Mouse (Mus musculus) hindbrain, embryonic 13.5 days (tissue): ENCODE data around the gene Lrig2. TPM values are rescaled to one million over a fixed set of nuclear protein-coding genes. Genes with fewer than 3 reads are reported as not detected.

Experiments
- ATAC-seq: fragments of 200-750 bp; cut with Nextera tagmentation; 2 replicates; pipeline ENCODE4 v1.8.0; 2017; ENCODE audit warnings: moderate TSS enrichment; ENCODE audit not compliant: low FRiP score
- H3K27ac ChIP-seq: fragments of 300-500 bp; sonication (generic); 2 replicates; pipeline ENCODE4 v1.5.1; 2015; ENCODE audit warnings: inconsistent platforms, mild to moderate bottlenecking, moderate library complexity
- H3K27me3 ChIP-seq: fragments of 300-500 bp; sonication (generic); 2 replicates; pipeline ENCODE4 v1.6.1; 2015; ENCODE audit warnings: mild to moderate bottlenecking, inconsistent platforms
- H3K36me3 ChIP-seq: fragments of 300-500 bp; sonication (generic); 2 replicates; pipeline ENCODE4 v1.6.1; 2015; ENCODE audit warnings: mild to moderate bottlenecking, inconsistent platforms
- H3K4me1 ChIP-seq: fragments of 300-500 bp; sonication (generic); replicated peaks from 2 replicates; pipeline ENCODE4 v1.6.1; 2015; ENCODE audit warnings: inconsistent platforms
- H3K4me2 ChIP-seq: fragments of 300-500 bp; sonication (generic); 2 replicates; pipeline ENCODE4 v1.6.1; 2015; ENCODE audit warnings: inconsistent platforms, mild to moderate bottlenecking, moderate library complexity
- H3K4me3 ChIP-seq: fragments of 300-500 bp; sonication (generic); 2 replicates; pipeline ENCODE4 v1.5.1; 2015; ENCODE audit warnings: mild to moderate bottlenecking, inconsistent platforms
- H3K9ac ChIP-seq: fragments of 300-500 bp; sonication (generic); 2 replicates; pipeline ENCODE4 v1.6.1; 2015; ENCODE audit warnings: mild to moderate bottlenecking, inconsistent platforms
- H3K9me3 ChIP-seq: fragments of 300-500 bp; sonication (generic); 2 replicates; pipeline ENCODE4 v1.6.1; 2016; ENCODE audit warnings: inconsistent platforms
- WGBS: fragments of 180-500 bp; shearing (Covaris S2); methylation state at CpG from one replicate; pipeline ENCODE4 v1.1.7; 2015; 5-methylcytosine and 5-hydroxymethylcytosine counted together
- polyA plus RNA-seq: library from polyadenylated mRNA; unstranded; fragments of >200 nt; fragmentation: Nextera tagmentation; extraction: Ambion mirVana; gene quantifications from 2 replicates; pipeline ENCODE4 v1.2.1, GENCODE M21; 2015

Lrig2 gene
- polyA plus RNA-seq, 1 experiment from 2014 or later: 30.5 TPM

DNA sequence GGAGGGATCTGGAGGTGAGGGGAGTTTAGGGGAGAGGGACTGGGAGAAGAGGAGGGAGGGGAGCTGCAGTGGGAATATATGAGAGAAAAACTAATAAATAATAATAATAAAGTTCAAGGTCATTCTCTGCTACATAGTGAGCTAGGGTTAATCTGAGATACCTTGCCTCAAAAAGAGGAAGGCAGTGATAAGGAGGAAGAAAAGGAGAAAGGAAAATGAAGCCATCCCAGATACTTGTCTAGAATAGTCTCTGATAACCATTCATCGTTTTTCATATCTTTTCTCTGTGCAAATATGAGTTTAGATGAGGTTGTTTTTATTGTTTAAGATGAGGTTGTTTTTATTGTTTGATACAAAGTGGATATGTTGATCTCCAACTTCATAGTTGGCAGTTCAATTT lies 13.3 kb upstream of the Lrig2 start:
- no peak overlapping the region for H3K27ac ChIP-seq
- no peak overlapping the region for H3K4me3 ChIP-seq
- no peak overlapping the region for H3K4me2 ChIP-seq
- H3K4me1 ChIP-seq: peaks cover 9% of the 10 kb centered on the region; the same call in 1 of the 2 replicates
- H3K36me3 ChIP-seq: no peaks in the 10 kb centered on the region
- ATAC-seq: no peak
- H3K9ac ChIP-seq: no peak overlapping the region
- H3K27me3 ChIP-seq: no peaks in the 10 kb centered on the region
- 82% methylated on average over 1 of the region's 1 CpGs for WGBS
- H3K9me3 ChIP-seq: no peaks in the 10 kb centered on the region

DNA sequence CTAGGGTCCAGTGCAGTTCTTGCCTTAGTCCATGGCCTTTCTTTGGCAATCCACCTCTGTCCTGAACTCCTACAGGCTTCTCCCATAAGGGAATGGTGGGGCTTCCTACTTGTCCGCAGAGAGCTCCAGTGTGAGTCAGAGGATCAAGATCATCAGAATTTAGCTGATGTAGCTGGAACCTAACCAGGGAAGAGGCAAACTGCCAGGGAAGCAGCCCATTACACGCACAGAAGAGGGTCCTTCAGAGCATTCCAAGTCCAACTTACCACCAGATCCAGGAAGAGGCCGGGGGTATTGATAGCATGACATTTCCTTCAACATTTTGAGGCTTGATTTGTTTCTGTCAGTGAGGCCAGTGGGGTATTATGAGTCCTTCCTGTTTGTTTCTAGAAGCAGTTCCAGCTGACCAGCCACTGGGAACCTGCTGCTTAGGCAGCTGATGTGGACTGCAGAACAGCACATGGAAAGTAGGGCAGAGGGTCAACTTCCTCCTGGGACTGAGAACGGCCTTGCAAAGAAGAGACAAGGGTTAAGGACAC lies 11.7 kb upstream of the Lrig2 start:
- Histone ChIP-seq H3K9ac (no peak overlapping the region), H3K4me1 (peaks cover 9% of the 10 kb centered on the region; the same call in 1 of the 2 replicates), H3K9me3 (no peaks in the 10 kb centered on the region), H3K27me3 (no peaks in the 10 kb centered on the region), H3K4me2 (no peak overlapping the region), H3K27ac (no peak overlapping the region), H3K4me3 (no peak overlapping the region), H3K36me3 (no peaks in the 10 kb centered on the region)
- 75% methylated on average over 4 of the region's 4 CpGs for WGBS
- no peak for ATAC-seq

- Histone ChIP-seq H3K4me3 (no peak overlapping the region), H3K27ac (no peak overlapping the region)
- WGBS: 45% methylated on average over 3 of the region's 3 CpGs
These were observed 9.7 kb upstream of the Lrig2 start for GRCm38 (mm10) chr3:104521341-104521924.

DNA sequence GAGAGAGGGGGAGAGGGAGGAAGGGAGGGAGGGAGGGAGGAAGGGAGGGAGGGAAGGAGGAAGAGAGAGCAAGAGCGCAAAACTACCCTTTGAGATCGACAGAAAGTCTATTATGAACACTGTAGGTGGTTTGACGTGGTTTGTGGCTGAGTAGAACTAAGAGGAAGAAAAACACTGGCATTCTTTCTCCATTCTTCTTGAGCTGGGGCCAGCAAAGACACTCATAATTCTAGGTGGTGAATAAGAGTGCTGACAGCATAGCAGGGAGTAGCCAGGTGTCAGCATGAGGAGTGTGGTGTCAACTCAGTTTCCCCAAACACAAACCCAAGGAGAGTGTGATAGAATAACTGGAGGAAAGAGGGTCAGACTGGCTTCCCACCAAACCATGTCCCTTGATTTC lies 8.8 kb upstream of the Lrig2 start:
- Histone ChIP-seq H3K9ac (no peak overlapping the region), H3K27ac (no peak overlapping the region), H3K4me1 (peaks cover 9% of the 10 kb centered on the region; the same call in 1 of the 2 replicates), H3K36me3 (no peaks in the 10 kb centered on the region), H3K4me2 (no peak overlapping the region), H3K27me3 (no peaks in the 10 kb centered on the region), H3K4me3 (no peak overlapping the region), H3K9me3 (no peaks in the 10 kb centered on the region)
- ATAC-seq: no peak
- WGBS: 77% methylated on average over 3 of the region's 3 CpGs

More at GRCm38 (mm10) chr3:104521341-104521924, 9.7 kb upstream of the Lrig2 start:
- Histone ChIP-seq H3K9me3 (no peaks in the 10 kb centered on the region), H3K4me2 (no peak overlapping the region), H3K36me3 (no peaks in the 10 kb centered on the region), H3K9ac (no peak overlapping the region), H3K4me1 (peaks cover 9% of the 10 kb centered on the region; the same call in 1 of the 2 replicates), H3K27me3 (no peaks in the 10 kb centered on the region)
- ATAC-seq: peak; percentile 32; the same call in 1 of the 2 replicates

- no peak overlapping the region for H3K27ac ChIP-seq
- H3K4me3 ChIP-seq: no peak overlapping the region
- 76% methylated on average over 6 of the region's 6 CpGs for WGBS
- no peak overlapping the region for H3K4me2 ChIP-seq
- H3K9ac ChIP-seq: no peak overlapping the region
- no peaks in the 10 kb centered on the region for H3K36me3 ChIP-seq
- H3K4me1 ChIP-seq: peaks cover 9% of the 10 kb centered on the region; the same call in 1 of the 2 replicates
- no peaks in the 10 kb centered on the region for H3K9me3 ChIP-seq
- ATAC-seq: no peak
- H3K27me3 ChIP-seq: no peaks in the 10 kb centered on the region
These were observed 7.2 kb upstream of the Lrig2 start for GRCm38 (mm10) chr3:104518931-104519330.

DNA sequence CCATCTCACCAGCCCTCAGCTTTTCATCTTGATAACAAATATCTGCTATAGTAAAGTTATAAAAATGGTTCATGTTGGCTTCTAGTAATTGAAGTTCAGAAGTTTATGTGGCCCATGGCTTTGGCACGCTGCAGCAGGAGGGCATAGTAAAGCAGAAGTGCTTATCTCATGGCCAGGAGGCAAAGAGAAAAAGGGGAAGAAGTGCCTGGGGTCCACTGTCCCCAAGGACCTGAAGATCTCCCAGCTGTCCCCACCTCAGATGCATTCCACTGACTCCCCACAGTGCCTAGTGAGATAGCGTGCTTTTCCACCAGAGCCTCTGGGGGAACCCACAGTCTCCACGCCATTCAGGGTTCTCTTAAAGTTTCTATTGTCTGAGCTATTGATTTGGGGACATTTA lies 6.7 kb upstream of the Lrig2 start:
- Histone ChIP-seq H3K9ac (no peak overlapping the region), H3K4me2 (no peak overlapping the region), H3K27ac (no peak overlapping the region), H3K27me3 (no peaks in the 10 kb centered on the region), H3K36me3 (no peaks in the 10 kb centered on the region), H3K4me3 (no peak overlapping the region), H3K4me1 (peaks cover 9% of the 10 kb centered on the region; the same call in 1 of the 2 replicates), H3K9me3 (no peaks in the 10 kb centered on the region)
- no peak for ATAC-seq
- 88% methylated on average over 3 of the region's 3 CpGs for WGBS

DNA sequence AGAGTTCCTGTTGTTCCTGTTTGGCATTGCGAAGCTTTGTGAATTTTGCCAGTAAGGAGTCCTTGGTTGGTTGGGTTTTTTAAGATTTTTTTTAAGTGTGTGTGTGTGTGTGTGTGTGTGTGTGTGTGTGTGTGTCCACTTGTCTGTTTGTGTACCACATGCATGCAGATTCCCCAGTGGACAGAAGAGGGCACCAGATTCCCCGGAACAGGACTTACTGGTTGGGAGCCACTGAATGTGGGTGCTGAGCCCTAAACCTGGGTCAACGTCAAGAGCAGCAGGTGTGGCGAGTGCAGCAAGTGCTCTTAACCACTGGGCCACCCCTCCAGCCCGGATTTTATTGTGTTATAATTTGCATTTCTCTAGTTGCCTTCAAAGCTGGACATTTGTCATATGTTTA lies 5.4 kb upstream of the Lrig2 start:
- no peak overlapping the region for H3K27ac ChIP-seq
- no peaks in the 10 kb centered on the region for H3K36me3 ChIP-seq
- no peak overlapping the region for H3K4me3 ChIP-seq
- 84% methylated on average over 5 of the region's 5 CpGs for WGBS
- H3K9ac ChIP-seq: no peak overlapping the region
- H3K27me3 ChIP-seq: no peaks in the 10 kb centered on the region
- H3K9me3 ChIP-seq: no peaks in the 10 kb centered on the region
- ATAC-seq: no peak
- no peak overlapping the region for H3K4me2 ChIP-seq
- H3K4me1 ChIP-seq: peaks cover 14% of the 10 kb centered on the region

GRCm38 (mm10) chr3:104514510-104514909 lies 2.8 kb upstream of the Lrig2 start:
- Histone ChIP-seq H3K4me2 (no peak overlapping the region), H3K4me1 (peaks cover 10% of the 10 kb centered on the region), H3K27me3 (no peaks in the 10 kb centered on the region), H3K36me3 (no peaks in the 10 kb centered on the region), H3K4me3 (no peak overlapping the region), H3K9me3 (no peaks in the 10 kb centered on the region), H3K9ac (no peak overlapping the region), H3K27ac (no peak overlapping the region)
- no peak for ATAC-seq
- WGBS: 91% methylated on average over 2 of the region's 2 CpGs

- H3K9me3 ChIP-seq: no peaks in the 10 kb centered on the region
- 26% methylated on average over 5 of the region's 5 CpGs for WGBS
- H3K4me2 ChIP-seq: peak overlapping the region; percentile 60
- H3K36me3 ChIP-seq: no peaks in the 10 kb centered on the region
- peak overlapping the region; percentile 85 for H3K4me3 ChIP-seq
- peaks cover 28% of the 10 kb centered on the region for H3K4me1 ChIP-seq
- peak overlapping the region; percentile 99 for H3K27ac ChIP-seq
- H3K27me3 ChIP-seq: no peaks in the 10 kb centered on the region
- ATAC-seq: no peak
- peak overlapping the region; percentile 65 for H3K9ac ChIP-seq
These were observed 668 bp upstream of the Lrig2 start for GRCm38 (mm10) chr3:104512424-104512748.

DNA sequence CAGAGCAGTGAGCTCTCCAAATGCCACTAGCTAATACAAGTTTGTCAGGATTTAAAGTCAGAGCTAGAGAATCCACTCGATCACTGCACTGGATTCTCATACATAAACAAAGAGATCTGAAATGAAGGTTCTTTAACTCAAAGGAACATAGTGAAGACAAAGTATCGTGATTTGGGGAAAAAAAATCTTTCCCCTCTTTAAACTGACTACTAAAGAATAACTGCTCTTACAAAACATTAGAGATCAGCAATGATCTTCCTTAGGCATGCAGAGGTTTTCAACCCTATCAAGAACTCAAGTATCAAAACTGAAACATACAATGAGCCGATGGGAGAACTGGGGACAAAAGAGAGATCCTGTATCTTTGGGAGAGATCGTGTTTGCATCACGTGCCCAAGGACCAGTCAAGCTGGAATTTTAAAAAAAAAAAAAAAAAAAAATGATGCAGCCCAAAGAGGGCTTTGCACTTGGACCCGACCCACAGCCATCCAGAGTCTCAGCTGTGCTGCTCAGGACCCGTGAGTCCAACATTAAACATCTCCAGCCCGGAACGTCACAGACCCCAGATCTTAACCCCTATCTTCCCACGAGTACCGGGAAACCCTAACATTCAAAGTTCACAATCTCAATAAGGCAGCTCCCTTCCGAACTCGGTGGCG lies 818 bp downstream of the Lrig2 start:
- WGBS: 1% methylated on average over 14 of the region's 14 CpGs
- ATAC-seq: peak; percentile 44; the same call in 1 of the 2 replicates
- peak overlapping the region; percentile 75 for H3K4me2 ChIP-seq
- H3K36me3 ChIP-seq: no peaks in the 10 kb centered on the region
- H3K27ac ChIP-seq: peak overlapping the region; percentile 99
- no peaks in the 10 kb centered on the region for H3K9me3 ChIP-seq
- H3K4me3 ChIP-seq: peak overlapping the region; percentile 85
- peak overlapping the region; percentile 90 for H3K9ac ChIP-seq
- peaks cover 32% of the 10 kb centered on the region for H3K4me1 ChIP-seq
- H3K27me3 ChIP-seq: no peaks in the 10 kb centered on the region

DNA sequence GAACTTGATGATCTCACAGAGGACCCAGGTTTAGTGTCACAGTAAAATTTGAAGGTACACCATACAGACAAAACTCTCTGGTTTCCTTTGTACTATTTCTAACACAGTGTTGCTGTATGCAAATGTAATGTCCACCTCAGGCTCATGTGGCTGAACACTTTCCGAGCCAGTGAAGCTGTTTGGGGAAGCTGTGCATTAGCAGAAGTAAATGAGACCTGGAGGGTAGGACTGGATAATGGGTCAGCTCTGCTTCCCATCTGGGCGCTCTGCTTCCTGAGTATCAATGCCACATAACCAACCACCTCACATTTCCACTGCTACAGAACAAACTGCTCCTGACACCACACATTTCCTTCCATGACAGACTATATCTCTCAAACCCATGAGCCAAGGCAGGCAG lies 10.1 kb downstream of the Lrig2 start:
- Histone ChIP-seq H3K4me3 (no peak overlapping the region), H3K36me3 (peaks cover 9% of the 10 kb centered on the region), H3K4me1 (peaks cover 23% of the 10 kb centered on the region), H3K9me3 (no peaks in the 10 kb centered on the region), H3K4me2 (no peak overlapping the region), H3K27ac (no peak overlapping the region), H3K9ac (no peak overlapping the region), H3K27me3 (no peaks in the 10 kb centered on the region)
- WGBS: 72% methylated on average over 2 of the region's 2 CpGs
- no peak for ATAC-seq

DNA sequence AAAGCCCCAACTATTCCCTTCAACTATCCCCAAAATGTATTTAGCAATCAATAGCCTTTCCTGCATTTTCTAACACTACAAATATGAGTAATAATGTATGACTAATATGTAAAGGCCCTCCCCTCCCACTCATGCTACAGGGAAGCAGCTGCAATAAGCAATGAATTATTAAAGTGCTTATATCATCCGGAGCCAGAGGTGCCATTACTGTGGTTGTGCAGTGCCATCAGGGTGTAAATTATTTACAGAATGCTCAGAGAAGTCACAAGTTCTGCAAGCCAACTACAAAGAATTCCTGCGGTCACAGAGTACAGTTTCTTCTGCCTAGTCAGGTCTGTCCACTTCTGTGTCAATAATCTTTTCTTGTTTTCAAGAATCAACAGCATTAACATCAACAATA lies 10.8 kb downstream of the Lrig2 start:
- no peak for ATAC-seq
- Histone ChIP-seq H3K4me3 (no peak overlapping the region), H3K27ac (0 out of 2 replicates have a peak overlapping the region, but pooled peaks have one; percentile 3), H3K4me1 (peaks cover 19% of the 10 kb centered on the region), H3K9me3 (no peaks in the 10 kb centered on the region), H3K9ac (no peak overlapping the region), H3K36me3 (peaks cover 17% of the 10 kb centered on the region), H3K27me3 (no peaks in the 10 kb centered on the region), H3K4me2 (no peak overlapping the region)
- 71% methylated on average over 2 of the region's 2 CpGs for WGBS

- Histone ChIP-seq H3K9me3 (no peaks in the 10 kb centered on the region), H3K27ac (no peak overlapping the region), H3K4me2 (no peak overlapping the region), H3K4me1 (peaks cover 10% of the 10 kb centered on the region), H3K36me3 (peaks cover 54% of the 10 kb centered on the region), H3K4me3 (no peak overlapping the region), H3K9ac (no peak overlapping the region), H3K27me3 (no peaks in the 10 kb centered on the region)
- WGBS: 90% methylated on average over 4 of the region's 4 CpGs
- ATAC-seq: no peak
These were observed 15.5 kb downstream of the Lrig2 start for GRCm38 (mm10) chr3:104496176-104496575.
